Mouse (Mus musculus): ENCODE data around the gene Tmem59.

- no peak for TF ChIP-seq RAD21 (IDR thresholded peaks at IDR 0.05; ENCODE audit: low read depth, low read length)
- no peak for TF ChIP-seq POLR2A (IDR thresholded peaks at IDR 0.05; ENCODE audit: control insufficient read depth in 1 of 2, insufficient read depth in 1 of 2, low read depth in 1 of 2, low read length in 2 of 2, poor library complexity in 1 of 2)
- no peak for TF ChIP-seq ZC3H11A (IDR thresholded peaks at IDR 0.05; ENCODE audit: low read depth, low read length)
- TF ChIP-seq CTCF (IDR thresholded peaks at IDR 0.05 in 2 of 3, conservative IDR thresholded peaks at IDR 0.05 in 1 of 3; ENCODE audit: control insufficient read depth in 1 of 3, insufficient read depth in 1 of 3, low read depth in 2 of 3, low read length in 3 of 3, poor library complexity in 1 of 3, severe bottlenecking in 1 of 3) = no peak
- TF ChIP-seq SMC3 (IDR thresholded peaks at IDR 0.05; ENCODE audit: low read depth, low read length) = no peak
- TF ChIP-seq MAFK (IDR thresholded peaks at IDR 0.05; ENCODE audit: borderline replicate concordance, low read depth, low read length) = no peak
- no peak for TF ChIP-seq MEF2A (IDR thresholded peaks at IDR 0.05; ENCODE audit: extremely low read depth, insufficient replicate concordance, low read depth, low read length, poor library complexity, severe bottlenecking)
- TF ChIP-seq GATA1 (IDR thresholded peaks at IDR 0.05; ENCODE audit: low read depth, low read length) = no peak
- no peak for TF ChIP-seq USF1 (IDR thresholded peaks at IDR 0.05; ENCODE audit: low read depth, low read length)
- no peak for TF ChIP-seq POLR2AphosphoS2 (IDR thresholded peaks at IDR 0.05; ENCODE audit: low read length)
- TF ChIP-seq MXI1 (IDR thresholded peaks at IDR 0.05; ENCODE audit: low read depth, low read length) = no peak
These were observed 27.2 kb upstream of the Tmem59 start for GRCm38 (mm10) chr4:107150991-107151390.

All from MEL (cell line).